Mouse (Mus musculus) right cerebral cortex, postnatal 4 days (tissue): Measurements from ENCODE around the gene Pgm1.
A peak's percentile ranks its signal among the peaks of the same experiment; 100 is the strongest.

Experiments
- DNase-seq: peaks from one replicate; pipeline ENCODE4 v3.0.0-alpha.2; 2022

The Pgm1 gene

GRCm38 (mm10) chr4:99929149-99929612 lies at the start of gene Pgm1:
TSS of gene Pgm1 (plus strand) at chr4:99929414.
- peak; percentile 61 for DNase-seq

GRCm38 (mm10) chr4:99881882-99882281 lies 47.3 kb upstream of the Pgm1 start:
- DNase-seq = peak; percentile 17

- no peak for DNase-seq
These were observed 46.8 kb upstream of the Pgm1 start for GRCm38 (mm10) chr4:99882405-99882804.

GRCm38 (mm10) chr4:99913894-99914451 lies 15.2 kb upstream of the Pgm1 start:
- DNase-seq = no peak

- DNase-seq = no peak
These were observed 2.8 kb upstream of the Pgm1 start for GRCm38 (mm10) chr4:99926380-99926779.

GRCm38 (mm10) chr4:99928521-99928920 lies 693 bp upstream of the Pgm1 start:
- DNase-seq = no peak

- DNase-seq = peak; percentile 64
These were observed 651 bp downstream of the Pgm1 start, which contains the start of gene Itgb3bp for GRCm38 (mm10) chr4:99929613-99930517. TSS of gene Itgb3bp (minus strand) at chr4:99929813.

- DNase-seq = no peak
These were observed 1.5 kb downstream of the Pgm1 start for GRCm38 (mm10) chr4:99930518-99931239.

- DNase-seq = no peak
These were observed 2.0 kb downstream of the Pgm1 start for GRCm38 (mm10) chr4:99931240-99931580.

- no peak for DNase-seq
These were observed 2.6 kb downstream of the Pgm1 start for GRCm38 (mm10) chr4:99931807-99932206.

- DNase-seq = no peak
These were observed 5.6 kb downstream of the Pgm1 start for GRCm38 (mm10) chr4:99934859-99935258.

- DNase-seq = no peak
These were observed 7.1 kb downstream of the Pgm1 start for GRCm38 (mm10) chr4:99936278-99936677.

- DNase-seq = no peak
These were observed 10.7 kb downstream of the Pgm1 start for GRCm38 (mm10) chr4:99939711-99940505.

- no peak for DNase-seq
These were observed 12.6 kb downstream of the Pgm1 start for GRCm38 (mm10) chr4:99941655-99942414.

- DNase-seq = no peak
These were observed 15.4 kb downstream of the Pgm1 start for GRCm38 (mm10) chr4:99944606-99945005.

GRCm38 (mm10) chr4:99945011-99945410 lies 15.8 kb downstream of the Pgm1 start:
- no peak for DNase-seq

- no peak for DNase-seq
These were observed 17.3 kb downstream of the Pgm1 start for GRCm38 (mm10) chr4:99946516-99946915.

- DNase-seq = no peak
These were observed 18.0 kb downstream of the Pgm1 start for GRCm38 (mm10) chr4:99947192-99947591.

GRCm38 (mm10) chr4:99947896-99948295 lies 18.7 kb downstream of the Pgm1 start:
- no peak for DNase-seq

GRCm38 (mm10) chr4:99953904-99954303 lies 24.7 kb downstream of the Pgm1 start:
- no peak for DNase-seq

- no peak for DNase-seq
These were observed 26.2 kb downstream of the Pgm1 start for GRCm38 (mm10) chr4:99955396-99955795.

GRCm38 (mm10) chr4:99957186-99957585 lies 28.0 kb downstream of the Pgm1 start:
- DNase-seq = no peak
